Mouse (Mus musculus) retina, postnatal 7 days (tissue): ENCODE measurements at regions not wholly inside any gene's neighbourhood (a gene's known extent, or its start where the extent isn't known, plus 50 kb on each side); places are given as distances from the start of the nearest gene placed in this dataset.

ENCODE experiments used
- DNase-seq: peaks from one replicate; pipeline ENCODE4 v3.0.0-alpha.2; 2012; ENCODE audit warnings: low read depth, low spot score

DNA sequence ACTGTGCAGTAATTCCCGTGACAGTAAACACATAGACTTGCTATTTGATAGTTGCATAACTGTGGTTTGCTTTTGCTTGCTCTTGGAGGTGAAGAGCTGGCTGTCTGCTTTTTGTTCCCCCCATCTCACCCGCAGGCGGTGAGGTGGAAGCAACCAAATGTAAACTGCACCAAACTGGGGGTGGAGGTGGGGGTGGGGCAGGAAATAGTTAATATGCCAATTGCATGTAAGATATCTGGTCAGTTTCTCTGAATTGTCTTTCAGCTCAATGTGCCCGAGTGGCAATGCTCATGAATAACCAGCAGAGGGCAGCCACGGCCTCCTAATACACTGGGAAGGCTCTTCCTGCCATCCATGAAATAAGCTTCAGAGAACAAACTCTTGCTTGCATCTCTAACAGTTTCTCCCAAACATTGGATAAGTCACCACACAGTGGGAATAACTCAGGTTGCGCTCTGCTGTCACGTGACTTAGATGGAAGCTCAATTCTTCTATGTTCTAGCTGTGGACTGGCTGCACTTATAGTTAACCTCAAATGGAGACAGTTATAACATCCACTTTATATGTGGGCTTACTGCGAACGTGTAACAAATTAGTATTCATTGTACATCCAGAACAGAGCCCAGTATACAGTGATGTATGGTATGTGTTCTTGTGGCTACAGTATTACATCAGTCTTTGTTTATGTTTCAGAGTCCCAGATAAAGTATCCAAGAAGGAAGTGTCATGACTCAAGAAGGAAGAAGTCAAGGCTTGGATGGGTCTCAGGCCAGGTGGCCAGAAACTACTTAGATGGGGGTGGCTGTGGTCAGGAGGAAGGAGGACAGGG is 62.0 kb upstream of the Egflam start:
- peak; percentile 49 for DNase-seq

DNA sequence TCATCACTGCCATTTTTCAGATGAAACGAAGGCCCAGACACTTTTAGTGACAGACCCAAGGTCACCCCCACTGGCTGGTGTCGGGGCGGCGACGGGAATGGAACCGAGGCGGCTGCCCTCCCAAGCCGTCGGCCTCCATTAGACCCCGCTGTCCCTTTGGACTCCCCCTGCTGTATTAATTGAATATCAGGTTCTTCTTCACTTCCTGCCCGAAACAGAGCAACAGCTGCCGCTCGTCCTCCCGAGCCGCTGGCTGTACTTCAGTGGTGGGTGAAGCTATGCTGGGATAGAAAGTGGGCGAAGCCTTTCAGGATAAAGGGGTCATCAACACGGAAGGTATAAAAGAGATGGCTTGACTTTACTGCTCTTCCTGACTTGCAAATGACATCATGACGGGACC is 64.4 kb upstream of the Egflam start:
- no peak for DNase-seq

DNA sequence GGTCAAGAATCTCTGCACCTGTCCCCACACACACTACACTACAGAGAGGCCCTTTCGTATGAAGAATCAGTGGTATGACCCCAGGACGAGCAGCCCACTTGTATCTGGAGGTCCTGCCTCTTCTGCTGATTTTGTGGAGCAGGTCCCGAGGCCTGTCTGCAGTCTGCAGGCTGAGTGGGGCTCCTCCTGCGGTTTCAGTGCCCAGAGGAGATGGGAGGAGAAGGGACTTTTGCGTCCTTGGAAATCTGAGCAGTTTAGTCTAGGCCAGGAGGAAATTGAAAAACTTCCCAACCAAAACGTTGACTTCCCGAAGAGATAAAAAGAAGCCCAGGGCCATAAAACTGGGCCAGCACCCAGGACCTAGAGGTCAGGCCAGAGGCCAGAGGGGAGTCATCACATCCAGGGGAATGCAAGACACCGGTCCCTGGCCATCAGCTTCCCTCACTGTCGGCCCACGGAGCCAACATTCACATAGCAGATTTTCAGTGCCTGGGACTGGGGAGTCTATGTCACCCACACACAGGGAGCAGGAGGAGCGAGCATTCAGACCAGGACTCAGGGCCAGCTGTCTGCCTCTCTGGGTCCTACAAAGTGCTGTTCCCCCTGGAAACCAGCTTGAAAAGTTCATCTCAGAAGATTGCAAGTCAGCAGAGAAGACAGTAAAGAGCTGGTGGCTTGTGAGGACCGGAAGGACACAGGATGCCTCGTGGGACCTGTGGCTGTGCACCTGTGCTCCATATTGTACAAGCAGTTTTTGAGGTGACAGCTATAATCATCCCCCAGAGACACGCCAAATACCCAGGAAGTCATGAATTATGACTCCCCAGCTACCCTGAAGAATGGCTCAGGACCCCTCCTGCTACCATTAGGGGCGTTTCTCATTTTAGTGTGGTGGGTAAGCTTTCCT is 65.5 kb upstream of the Egflam start:
- no peak for DNase-seq

DNA sequence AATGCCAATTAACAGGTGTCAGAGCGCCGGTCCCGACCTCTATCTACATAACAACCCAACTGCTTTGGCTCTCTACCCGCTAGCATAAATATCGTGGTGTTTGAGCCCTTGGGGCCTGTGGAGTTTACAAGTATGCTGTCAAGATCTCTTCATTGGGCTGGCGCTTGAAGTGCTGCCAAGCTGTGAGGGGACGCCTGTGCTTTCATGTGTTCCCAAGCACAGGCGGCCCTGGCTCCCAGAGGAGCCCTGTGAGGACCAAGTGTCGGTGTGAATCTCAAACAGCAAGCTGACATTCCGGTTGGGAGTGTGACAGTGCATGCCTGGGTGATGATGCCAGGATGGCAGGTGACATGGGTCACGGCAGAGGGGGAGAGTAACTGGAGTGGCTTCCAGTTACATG is 82.0 kb upstream of the Egflam start:
- no peak for DNase-seq

- no peak for DNase-seq
Measured at GRCm38 (mm10) chr15:7480792-7481210, 82.6 kb upstream of the Egflam start.

- no peak for DNase-seq
Measured at GRCm38 (mm10) chr15:7483686-7484085, 85.5 kb upstream of the Egflam start.

DNA sequence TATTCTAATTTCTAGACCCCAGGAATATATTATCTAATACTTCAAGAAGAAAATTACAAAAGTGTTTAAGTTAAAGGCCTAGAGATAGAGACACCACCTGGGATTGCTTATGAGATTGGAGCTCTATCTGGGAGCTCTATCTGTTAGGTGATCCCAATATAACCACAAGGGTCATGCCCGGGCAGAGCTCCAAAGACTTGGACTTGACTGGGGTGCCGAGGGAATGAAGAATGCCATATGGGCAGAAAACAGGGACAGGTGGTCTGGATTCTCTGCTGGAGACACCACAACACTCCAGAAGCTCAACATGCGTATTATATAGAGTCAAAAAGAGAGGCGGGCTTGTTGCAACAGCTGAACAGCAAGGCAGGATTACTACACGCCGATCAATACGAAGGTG is 92.9 kb upstream of the Egflam start:
- DNase-seq, result no peak

- no peak for DNase-seq
Measured at GRCm38 (mm10) chr15:7493126-7493669, 95.0 kb upstream of the Egflam start.

DNA sequence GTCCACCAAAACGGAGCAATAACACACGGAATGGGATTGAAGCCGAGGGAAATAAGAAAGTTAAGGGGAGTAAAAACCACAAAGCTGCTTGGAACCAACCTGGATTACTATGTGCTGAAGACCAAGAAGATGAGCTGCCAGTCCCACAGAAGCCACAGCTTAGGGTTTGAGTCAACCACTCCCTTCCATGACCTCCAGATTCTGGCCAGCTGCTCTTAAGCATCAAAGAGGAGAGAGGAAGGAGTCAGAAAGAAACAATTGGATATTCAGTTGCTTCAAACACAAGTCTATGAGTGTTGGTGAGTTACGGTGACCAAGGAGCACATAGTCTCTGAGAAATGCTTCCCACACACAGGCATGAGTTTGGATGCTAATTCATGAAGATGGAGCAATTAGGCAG is 99.7 kb upstream of the Egflam start:
- DNase-seq, result no peak

DNA sequence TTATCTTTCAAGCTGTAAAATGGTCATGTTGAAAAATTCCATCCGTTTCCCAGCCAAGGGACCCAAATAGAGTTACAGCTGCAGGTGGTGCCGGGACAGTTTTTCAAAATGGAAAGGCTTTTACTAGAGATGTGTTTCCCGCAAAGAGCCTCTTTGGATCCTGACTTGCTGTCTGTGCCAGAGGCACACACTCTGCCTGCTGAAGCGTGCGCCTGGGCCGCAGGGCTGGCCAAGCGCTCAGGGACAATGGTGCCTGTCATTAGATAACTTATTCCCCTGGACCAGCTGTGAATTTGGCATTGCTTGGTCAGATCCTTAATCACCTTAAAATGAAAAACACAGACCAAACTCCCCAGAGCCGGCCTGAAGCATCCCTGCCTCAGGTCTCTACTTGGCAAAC is 110.3 kb upstream of the Egflam start:
- no peak for DNase-seq

DNA sequence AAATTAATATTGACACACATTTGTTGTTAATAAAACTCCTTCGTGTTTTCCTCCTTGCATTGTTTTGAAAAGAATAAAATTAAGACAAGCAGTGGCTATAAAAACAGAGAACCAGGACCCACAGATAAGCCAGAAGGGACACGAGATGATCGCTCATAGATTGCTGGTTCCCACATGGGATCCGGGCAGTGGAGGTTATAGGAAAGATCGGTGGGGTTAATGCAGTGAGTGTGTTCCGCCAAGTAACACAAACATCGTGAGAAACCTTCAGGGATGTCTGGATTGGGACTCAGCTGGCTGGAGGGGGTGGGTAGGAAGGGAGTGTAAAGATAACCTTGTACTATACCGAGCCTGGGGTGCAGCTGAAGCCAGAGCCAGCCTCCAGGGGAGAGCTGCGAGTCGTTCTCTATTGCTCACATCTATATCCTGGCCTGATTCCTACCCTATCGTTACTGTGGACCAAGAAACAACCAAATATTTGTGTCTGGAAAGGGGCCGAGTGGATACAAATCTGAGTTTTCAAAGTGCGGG is 116.6 kb upstream of the Egflam start:
- no peak for DNase-seq

- DNase-seq, result no peak
Measured at GRCm38 (mm10) chr15:7521611-7522010, 123.4 kb upstream of the Egflam start.

DNA sequence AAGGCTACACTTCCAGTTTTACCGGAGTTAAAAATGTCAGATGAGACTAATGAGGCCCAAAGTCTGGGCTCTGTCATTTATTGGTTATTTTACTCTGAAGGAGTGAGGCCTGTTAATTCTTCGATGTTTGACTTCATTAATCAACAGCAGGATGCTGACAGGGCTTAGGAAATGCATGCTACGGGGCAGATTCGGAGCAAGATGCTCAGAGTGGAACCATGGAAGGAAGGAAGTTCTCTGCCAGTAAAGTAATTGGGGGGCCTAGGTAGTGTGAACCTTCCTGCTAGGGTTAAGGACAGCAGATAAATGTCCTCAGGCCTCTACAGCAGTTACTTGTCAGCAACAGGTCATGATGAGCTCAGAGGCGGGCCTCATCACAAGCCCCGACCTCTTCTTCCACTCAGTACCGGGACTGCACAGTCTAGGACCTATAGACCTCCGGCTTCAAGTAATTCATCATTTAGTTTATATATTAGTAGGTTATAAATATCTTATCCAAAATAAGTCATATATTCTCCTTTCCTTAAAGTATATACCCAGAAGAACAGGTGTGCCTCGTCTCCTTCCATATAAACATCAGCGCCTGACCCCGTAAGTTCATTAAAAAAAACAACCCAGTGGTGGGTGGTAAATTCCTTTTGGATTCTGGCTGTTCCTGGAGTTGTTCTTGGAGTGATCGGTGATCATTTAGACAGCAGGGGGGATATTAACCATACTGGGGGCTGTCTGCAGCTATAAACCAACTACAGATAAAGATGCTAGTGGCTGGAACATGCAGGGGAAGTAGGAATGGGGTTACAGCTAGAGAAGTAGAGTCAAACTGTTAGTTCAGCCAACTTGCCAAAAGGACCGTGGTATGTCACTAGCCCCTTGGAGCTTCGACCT is 124.9 kb upstream of the Egflam start:
- DNase-seq, result no peak

DNA sequence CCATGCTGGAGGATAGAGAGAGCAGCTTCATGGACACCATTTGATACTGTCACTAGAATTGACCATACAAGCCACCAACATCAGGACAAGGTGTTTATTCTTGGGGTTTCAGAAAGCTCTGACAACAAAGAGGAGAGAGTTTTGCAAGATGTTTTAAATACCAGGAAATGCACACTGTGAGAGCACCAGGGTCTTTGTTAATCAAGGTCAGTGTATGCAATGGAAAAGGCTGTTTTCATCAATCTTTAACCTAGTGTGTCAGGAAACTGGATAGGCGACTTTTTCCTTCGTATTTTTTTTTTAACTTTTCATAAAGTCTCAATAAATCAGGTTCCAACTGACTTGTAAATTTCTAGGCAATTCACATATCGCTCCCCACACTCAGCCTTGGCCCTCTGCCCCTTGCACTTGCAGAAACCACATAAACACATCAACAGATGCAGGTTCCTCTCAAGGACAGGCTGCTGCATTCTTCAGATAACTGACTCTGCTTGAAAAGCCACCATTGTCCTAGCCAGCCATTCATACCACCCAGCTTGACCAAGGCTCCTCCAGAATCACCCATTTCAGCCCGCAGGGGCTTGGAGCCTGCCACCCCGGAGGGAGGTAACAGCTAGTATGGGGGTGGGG is 132.9 kb upstream of the Egflam start:
- no peak for DNase-seq

DNA sequence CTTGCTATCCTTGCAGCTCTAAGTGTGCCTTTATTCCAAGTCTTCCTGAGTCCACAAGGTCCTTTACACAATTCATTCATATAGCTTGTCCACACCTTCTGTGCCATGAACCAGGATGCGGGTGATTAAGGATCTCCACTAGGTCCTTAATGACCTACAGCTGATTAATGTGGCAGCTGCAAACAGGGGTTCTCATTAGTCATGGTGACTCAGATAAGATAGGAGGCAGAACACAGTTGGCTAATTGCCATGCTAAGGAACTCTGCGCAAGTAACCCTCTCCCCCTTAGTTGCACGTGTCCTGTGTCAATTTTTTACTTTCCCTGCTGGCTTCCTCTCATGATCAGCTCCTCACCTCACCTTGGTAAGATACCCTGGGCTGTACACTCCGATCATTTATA is 139.7 kb upstream of the Egflam start:
- no peak for DNase-seq

GRCm38 (mm10) chr15:7553190-7553895 is 155.1 kb upstream of the Egflam start:
- DNase-seq, result no peak

DNA sequence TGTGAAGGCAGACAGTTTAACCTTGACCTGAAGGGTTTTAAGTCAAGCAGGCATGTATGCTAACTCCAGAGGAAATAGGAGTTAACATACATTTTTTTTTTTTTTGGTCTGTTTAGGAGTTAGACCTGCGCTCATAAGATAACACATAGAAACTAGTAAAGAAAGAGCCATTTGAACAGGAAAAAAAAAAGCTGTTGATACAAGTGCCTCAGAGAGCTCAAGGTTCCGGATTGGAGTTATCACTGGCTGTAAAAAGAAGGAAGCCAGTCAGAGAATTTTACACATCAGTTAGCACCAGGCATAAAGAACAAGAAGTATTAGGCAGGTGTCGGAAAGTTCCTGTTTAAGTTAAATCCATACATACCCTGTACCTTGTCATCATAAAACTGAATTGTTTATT is 156.2 kb upstream of the Egflam start:
- DNase-seq, result no peak

- no peak for DNase-seq
Measured at GRCm38 (mm10) chr15:7563279-7563678, 165.1 kb upstream of the Egflam start.

GRCm38 (mm10) chr15:7563726-7564125 is 165.5 kb upstream of the Egflam start:
- peak; percentile 27 for DNase-seq

GRCm38 (mm10) chr15:7572221-7572620 is 174.0 kb upstream of the Egflam start:
- DNase-seq, result no peak
